Comparison of ENCODE assay signal across 15 mouse cellular contexts in the genomic region with DNA sequence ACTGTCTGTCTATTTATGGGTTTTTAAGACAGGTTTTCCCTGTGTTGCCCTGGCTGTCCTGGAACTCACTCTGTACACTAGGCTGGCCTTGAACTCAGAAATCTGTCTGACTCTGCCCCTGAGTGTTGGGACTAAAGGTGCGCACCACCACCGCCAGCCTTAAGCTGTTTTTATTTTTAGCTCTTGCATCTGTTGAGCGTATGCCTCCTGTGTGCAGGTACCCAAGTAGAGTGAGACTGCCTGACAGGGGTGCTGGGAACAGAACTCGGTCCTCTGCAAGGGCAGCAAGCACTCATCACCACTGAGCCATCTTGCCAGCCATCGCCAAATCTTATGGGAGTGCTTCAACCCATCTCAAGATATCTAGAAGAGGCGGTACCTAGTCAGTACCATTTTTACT.
"Had no signal": no experiment of that assay in that cellular context is flagged by ENCODE, and none has a peak within 500 bp of the region (broad histone marks: within the 10 kb centered on the region; RNA-seq: fewer than 3 reads in every experiment).

No protein-coding gene starts in this region.

- H3K4me3 ChIP-seq: liver, embryonic 13.5 days; midbrain, embryonic 12.5 days; midbrain, embryonic 15.5 days; neural tube, embryonic 13.5 days had no signal

- H3K4me1 ChIP-seq: liver, embryonic 13.5 days; midbrain, embryonic 12.5 days; midbrain, embryonic 15.5 days; neural tube, embryonic 13.5 days had no signal

- DNase-seq: kidney, adult 18-20 months; kidney, adult 9 months; kidney, postnatal 14 days; kidney, postnatal 4 days; liver, embryonic 13.5 days; lung, adult 2 months; lung, postnatal 14 days; retina, postnatal 1 day; right cerebral cortex, postnatal 25 days; thymus, adult 2 months; thymus, postnatal 14 days; thymus, postnatal 4 days had no signal

- H3K27ac ChIP-seq: liver, embryonic 13.5 days; midbrain, embryonic 12.5 days; midbrain, embryonic 15.5 days; neural tube, embryonic 13.5 days had no signal

- H3K9me3 ChIP-seq: liver, embryonic 13.5 days; midbrain, embryonic 12.5 days; midbrain, embryonic 15.5 days; neural tube, embryonic 13.5 days had no signal

- H3K27me3 ChIP-seq: liver, embryonic 13.5 days; midbrain, embryonic 12.5 days; midbrain, embryonic 15.5 days; neural tube, embryonic 13.5 days had no signal
